Comparison of ENCODE assay signal across 24 mouse cellular contexts in the genomic region with DNA sequence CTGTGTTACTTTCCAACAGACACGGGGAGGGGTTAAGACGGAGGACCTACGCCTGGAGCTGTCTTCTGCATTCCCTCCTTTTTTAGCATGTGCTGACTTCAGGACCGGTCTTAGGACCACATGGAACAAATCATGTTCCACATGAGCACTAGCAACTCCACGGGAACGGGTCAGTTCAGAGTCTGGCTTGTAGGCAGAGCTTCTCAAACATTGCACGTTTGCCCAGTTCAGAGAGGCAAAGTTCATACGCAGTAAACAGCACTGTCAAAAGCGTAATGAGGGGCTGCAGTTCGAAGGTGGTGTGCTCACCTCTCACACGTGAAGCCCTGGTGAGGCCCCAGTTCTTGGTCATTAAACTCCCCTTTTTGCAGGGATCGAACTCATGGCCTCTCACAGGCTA.
"Had no signal": no experiment of that assay in that cellular context is flagged by ENCODE, and none has a peak within 500 bp of the region (broad histone marks: within the 10 kb centered on the region; RNA-seq: fewer than 3 reads in every experiment).

No protein-coding gene starts in this region.

- ATAC-seq: hindbrain, postnatal 0 days; intestine, embryonic 16.5 days had no signal

- H3K27me3 ChIP-seq: heart, embryonic 15.5 days; hindbrain, embryonic 15.5 days; kidney, embryonic 15.5 days had no signal

- DNase-seq: gastrocnemius, postnatal 14 days; gastrocnemius, postnatal 36 days; heart, adult 2 months; heart, postnatal 14 days; heart, postnatal 36 days; kidney, adult 11 months; kidney, adult 2 months; kidney, adult 9 months; kidney, postnatal 14 days; kidney, postnatal 36 days; layer of hippocampus, adult 9-11 months; layer of hippocampus, postnatal 36 days; left cerebral cortex, postnatal 4 days had no signal

- H3K4me2 ChIP-seq: heart, embryonic 11.5 days; heart, embryonic 13.5 days; heart, embryonic 15.5 days; hindbrain, embryonic 13.5 days; hindbrain, embryonic 15.5 days; kidney, embryonic 15.5 days; limb, embryonic 13.5 days; limb, embryonic 15.5 days had no signal

- H3K36me3 ChIP-seq: heart, embryonic 13.5 days; heart, embryonic 15.5 days; hindbrain, embryonic 13.5 days; hindbrain, embryonic 15.5 days; kidney, embryonic 15.5 days; limb, embryonic 13.5 days; limb, embryonic 15.5 days had no signal

- H3K4me1 ChIP-seq: heart, embryonic 13.5 days; heart, embryonic 15.5 days; hindbrain, embryonic 15.5 days; kidney, embryonic 15.5 days; limb, embryonic 13.5 days; limb, embryonic 15.5 days had no signal

- H3K4me3 ChIP-seq: heart, adult 2 months; heart, embryonic 13.5 days; heart, embryonic 15.5 days; hindbrain, embryonic 13.5 days; hindbrain, embryonic 15.5 days; kidney, embryonic 15.5 days; limb, embryonic 13.5 days; limb, embryonic 15.5 days had no signal

- H3K27ac ChIP-seq: heart, adult 2 months; heart, embryonic 13.5 days; heart, embryonic 15.5 days; hindbrain, embryonic 13.5 days; hindbrain, embryonic 15.5 days; hindbrain, postnatal 0 days; kidney, embryonic 15.5 days; kidney, postnatal 0 days; limb, embryonic 13.5 days; limb, embryonic 15.5 days had no signal

- H3K9me3 ChIP-seq: heart, embryonic 13.5 days; heart, embryonic 15.5 days; hindbrain, embryonic 13.5 days; hindbrain, embryonic 15.5 days; kidney, embryonic 15.5 days; limb, embryonic 13.5 days; limb, embryonic 15.5 days had no signal

- H3K9ac ChIP-seq: heart, embryonic 13.5 days; heart, embryonic 15.5 days; hindbrain, embryonic 13.5 days; hindbrain, embryonic 15.5 days; kidney, embryonic 15.5 days; limb, embryonic 13.5 days; limb, embryonic 15.5 days had no signal
